Mouse (Mus musculus): ENCODE measurements at regions not wholly inside any gene's neighbourhood (a gene's known extent, or its start where the extent isn't known, plus 50 kb on each side); places are given as distances from the start of the nearest gene placed in this dataset.
A peak's percentile ranks its signal among the peaks of the same experiment; 100 is the strongest.

DNA sequence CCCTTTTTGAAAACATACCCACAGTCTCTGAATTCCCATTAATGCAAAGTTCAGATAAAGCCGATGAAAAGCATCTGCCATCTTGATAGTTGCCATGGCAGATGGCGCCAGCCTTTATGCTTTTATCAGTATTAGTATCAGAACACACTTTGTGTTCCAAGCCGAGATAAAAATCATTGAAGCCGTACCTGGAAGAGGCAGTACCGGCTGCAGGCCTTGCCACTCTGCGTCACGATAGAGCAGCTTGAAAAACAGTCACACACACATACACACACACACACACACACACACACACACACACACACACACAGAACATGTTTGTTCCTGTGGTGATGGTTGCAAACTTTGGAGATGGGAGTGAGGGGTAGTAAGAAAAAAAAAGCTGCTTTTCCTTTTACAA, 306.2 kb downstream of the Satb1 start:
- DNase-seq: no peak

DNA sequence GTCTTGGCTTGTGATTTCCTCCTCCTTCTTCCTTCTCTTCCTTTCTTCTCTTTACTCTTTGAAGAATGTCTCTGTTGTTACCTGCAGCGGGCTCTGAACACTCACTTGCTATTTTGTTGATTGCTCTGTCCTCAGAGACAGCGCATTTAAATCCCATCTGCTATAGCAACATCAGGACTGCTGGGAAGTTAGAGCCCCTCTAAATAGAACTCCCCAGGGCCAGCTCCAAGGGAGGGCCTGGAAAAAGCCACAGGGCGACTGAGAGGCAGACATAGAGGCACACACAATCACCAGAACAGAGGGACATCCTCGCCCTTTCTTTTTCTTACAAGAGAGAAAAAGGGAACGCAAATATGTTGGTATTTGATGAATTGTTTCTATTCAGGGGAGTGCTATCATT, 306.6 kb downstream of the Satb1 start:
- DNase-seq: no peak

DNA sequence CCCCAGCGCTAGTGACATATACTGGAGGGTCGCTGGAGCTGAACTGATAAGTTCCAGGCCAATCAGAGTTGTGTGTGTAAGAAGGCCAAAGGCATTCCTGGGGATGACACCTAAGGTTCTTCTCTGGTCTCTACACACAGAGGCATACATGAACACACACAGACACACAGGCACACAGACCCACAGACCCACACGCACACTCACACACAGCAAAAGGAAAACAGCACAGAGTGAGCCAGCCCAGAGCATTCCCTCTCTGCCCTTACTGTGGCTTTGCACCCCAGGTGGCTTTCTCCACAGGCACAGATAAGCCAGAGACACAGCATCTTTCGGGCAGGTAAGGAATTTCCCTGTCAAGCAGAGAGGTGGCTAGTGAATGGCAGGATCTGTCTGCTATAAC, 307.1 kb downstream of the Satb1 start:
- DNase-seq: no peak

DNA sequence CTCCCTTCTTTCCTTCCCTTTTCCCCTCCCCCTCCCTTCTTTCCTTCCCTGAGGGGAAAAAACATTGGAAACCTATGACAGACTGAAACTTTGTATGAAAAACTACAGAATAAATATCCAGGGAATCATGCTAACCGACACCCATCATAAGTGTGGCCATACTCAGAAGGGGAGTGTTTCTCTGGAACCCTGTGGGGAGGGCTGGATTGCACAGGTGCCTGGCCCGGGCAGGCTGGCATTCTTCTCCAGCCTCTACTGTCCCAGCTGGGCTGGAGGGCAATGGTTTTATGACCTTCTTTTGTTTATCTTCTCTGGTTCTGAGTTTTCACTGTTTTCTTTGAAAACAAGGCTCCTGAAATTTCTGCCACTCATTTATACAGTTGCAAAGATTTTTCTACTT, 307.9 kb downstream of the Satb1 start:
- no peak for DNase-seq

DNA sequence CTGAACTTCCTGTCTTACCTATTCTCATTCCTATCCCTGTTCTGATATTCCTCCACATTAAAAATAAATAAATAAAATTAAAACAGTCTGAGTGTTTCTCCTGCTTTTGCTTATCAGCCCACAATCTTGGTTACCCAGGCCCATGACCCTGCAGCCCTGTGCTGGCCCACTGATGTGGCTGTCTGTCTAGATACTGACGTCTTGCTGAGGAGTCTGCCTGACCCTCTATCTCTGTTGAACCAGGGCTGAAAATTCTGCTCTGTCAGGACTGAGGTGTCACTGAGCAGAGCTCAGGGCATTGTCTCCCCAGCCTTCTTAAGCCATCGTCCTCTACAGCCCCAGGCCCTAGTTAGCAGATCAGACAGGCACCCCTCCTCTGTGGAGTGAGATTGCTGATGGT, 321.2 kb downstream of the Satb1 start:
- DNase-seq: no peak

DNA sequence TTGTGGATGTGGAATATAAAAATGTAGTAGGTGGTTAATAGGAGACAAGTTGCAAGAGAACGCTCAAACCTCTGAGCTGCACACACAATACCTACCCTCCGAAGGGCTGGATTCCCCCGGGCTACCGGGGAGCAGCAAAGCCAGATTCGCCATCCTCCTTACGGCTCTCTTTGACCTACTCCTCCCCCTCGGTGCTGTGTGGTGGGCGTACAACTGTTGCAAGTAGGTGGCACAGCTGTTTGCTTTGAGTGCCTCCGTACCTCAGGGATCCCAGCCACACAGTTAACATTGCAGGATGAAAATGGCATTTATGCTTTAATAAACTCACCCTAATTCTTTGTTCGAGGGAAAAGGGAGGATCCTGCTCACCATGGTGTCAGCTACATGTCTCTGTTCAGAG, 321.6 kb upstream of the Tbc1d5 start:
- DNase-seq: no peak

DNA sequence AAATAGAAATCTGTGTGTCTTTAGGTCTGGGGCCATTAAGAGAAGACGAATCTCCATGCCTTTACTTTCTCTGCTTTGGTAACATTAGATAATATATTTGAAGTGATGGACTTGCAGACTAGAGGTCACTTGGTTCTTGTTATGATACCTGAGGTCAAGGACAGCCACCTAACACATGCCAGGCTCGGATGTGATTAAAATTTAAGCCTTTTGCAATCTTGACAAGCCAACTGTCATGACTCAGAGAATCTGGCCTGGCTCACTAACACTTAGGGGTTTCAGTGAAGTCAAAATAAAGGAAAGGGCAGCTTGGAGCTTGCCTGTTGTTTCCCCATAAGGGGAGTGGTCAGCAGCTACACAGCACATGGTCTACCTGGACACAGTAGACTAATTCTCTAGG, 320.4 kb upstream of the Tbc1d5 start:
- no peak for DNase-seq

DNA sequence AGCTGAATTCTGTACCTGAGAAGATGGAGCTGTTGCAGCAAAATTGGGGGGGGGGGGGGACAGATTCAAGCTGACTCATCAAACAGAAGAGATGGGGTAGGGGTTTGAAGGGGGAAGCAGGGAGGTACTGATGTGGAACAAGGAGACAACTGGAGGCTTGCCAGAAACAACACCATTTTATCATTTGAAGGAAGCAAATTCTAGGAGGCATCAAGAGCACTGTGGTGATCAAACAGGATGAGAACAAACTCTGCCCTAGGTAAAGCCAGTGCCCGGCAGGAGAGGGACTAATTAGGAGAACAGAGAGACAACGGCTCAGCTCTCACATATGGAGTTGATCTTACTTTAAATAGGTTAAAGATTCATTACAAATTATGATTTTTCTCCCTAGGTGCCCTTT, 315.9 kb upstream of the Tbc1d5 start:
- no peak for DNase-seq

DNA sequence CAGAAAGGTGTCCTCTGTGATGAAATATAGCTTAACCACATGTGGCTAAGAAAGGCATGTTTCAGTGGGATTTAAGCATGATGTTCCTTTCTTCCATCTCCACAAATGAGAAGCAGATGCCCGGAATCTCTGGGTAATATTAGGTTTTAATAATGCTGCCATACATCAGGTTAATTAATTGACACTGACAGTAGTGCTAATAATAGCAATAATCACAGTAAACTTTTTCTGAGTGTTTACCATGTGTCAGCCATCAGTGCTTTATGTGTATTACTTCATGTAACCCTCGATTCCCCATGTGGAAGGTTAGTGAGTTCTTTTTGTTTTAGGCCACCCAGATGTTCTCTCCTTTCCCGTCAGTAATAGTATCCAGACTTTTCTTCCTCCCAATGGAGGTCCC, 310.2 kb upstream of the Tbc1d5 start:
- no peak for DNase-seq

DNA sequence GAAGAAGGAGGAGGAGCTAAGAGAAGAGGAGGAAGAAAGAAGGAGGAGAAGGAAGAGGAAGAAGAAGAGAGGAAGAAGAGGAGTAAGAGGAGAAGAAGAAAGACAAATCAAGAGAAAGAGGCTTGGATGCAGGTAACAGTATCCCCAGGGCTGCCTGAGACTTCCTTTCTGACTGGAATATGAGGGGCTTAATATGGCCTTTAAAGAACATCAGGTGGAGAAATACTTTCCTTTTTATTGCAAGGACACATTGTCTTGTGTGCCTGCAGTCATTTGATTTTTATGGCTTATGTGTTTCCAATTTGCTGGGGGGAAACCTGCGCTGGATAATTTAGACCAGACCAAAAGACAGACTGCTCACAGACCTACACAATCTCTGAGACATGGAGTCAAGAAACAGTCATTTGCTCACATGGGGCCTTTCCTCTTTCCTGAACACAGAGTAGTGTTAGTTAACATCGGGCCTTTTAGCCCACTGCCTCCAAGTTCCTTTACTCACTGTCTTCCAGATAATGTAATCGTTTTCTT, 308.8 kb upstream of the Tbc1d5 start:
- DNase-seq: no peak

DNA sequence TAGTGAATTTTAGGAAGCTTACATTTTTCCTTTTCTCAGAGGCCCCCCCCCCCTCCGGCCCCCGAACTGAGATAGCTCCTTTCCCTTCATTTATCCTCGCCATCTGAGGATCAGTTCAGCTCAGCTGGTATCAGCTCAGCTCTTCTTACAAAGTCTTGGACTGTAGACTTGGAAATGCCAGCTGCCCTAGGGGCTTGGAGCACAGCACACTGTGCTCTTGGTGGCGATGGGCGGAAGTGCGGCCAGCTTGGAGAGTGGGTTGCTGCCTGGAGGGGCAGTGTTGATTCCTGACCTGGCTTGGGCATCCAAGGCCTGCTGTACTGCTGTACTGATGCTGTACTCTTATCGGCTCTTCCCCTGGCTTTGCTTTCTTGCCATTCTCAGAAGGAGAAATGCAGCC, 298.7 kb upstream of the Tbc1d5 start:
- no peak for DNase-seq

DNA sequence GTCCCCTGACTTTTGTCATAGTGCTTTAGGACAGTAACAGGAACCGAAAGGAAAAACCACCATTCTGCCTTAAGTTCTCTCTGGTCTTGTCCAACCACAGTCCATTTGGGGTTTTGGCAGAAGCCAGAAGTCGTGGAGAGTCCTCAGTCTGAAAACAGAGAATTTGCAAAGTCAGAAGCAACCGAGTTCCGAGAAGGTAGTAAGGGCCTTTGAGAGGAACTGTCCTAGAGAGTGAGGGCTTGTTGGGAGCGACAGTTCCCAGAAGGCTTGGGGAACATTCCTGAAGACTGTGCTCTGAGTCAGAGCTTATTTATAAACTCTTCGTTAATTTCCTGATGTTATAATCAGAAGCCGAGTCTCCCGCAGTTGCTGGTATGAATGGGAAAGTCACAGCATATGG, 298.3 kb upstream of the Tbc1d5 start:
- DNase-seq: no peak

DNA sequence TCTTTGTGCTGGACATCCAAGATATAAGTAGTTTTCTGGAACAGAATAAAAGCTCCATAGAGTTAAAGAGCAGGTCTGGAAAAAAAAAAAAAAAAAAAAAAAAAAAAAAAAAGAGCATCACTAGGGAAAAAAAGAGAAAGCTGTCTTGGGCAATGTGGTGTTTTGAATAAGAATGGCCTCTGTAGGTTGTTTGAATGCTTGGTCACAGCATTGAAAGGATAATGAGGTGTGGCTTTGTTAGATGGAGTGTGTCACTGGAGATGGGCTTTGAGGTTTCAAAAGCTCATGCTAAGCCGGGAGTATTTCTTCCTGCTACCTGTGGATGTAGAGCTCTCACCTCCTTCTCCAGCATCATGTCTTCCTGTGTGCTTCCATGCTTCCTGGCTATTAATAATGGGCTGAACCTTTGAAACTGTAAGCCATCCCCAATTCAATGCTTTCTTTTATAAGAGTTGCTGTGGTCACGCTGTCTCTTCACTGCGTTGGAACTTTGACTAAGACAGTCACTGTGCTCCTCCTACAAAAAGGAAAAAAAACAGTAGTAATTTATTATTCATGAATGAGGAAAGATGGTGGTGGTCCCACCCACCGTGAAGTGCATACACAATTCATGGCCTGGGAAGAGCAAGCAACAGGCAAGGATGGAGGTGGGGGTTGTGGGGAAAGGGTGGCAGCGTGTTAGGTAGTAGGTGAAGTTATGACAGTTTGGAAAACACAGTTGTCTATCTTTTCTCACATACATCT, 283.2 kb upstream of the Tbc1d5 start:
- no peak for DNase-seq

DNA sequence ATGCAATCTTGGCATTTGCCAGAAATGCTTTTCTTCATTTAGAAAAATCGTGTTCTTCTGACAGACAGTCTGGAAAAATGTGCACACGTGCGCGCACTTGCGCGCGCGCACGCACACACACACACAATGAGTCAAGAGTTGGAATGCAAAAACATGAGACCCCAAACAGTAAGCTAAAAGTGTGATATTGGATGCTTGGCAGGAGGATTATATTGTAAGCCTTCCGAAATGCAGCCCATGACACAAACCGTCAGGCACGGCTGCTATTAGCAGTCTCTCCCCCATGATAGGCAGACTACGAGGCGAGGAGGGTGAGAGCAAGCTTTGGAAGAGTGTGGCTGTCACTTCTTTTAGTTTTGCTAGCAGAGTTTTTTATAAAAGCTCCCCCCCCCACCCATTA, 282.1 kb upstream of the Tbc1d5 start:
- no peak for DNase-seq

DNA sequence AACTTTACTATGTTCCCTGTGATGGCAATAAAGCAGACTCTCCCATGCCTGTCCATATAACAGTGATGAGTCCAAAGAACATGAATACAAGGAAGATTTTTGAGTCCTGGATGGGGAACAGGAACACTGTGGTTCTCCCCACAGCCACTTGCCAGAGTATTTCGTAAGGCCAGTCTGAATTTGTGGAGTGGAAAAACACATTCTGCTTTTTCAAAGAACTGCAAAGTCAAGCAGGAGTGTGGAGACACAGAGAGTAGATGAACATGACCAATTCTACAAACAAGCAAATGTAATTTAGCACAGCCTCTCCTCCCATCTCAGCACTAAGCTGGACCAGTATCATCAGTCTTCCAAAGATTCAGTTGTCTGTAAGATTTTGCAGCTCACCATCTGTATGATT, 280.0 kb upstream of the Tbc1d5 start:
- DNase-seq: no peak

DNA sequence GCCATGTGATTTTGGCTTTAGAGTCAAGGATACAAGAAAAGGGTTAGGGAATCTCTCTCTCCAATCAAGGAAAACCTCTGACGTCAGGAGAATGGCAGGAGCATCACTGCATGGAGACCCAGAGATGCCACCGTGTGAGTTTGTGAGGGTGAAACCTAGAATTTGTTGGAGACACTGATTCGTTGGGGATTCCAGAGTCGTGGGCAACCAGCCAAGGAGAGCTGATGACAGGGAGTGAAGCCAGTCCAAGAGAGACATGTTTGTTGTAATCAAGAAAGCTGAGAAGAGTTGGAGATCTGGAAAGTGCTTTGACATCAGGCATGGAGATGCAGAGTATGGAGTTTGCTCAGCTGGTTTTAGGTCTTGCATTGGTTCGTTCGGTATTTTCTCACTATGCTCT, 236.6 kb upstream of the Tbc1d5 start:
- DNase-seq: peak in 1 of 2 experiments; percentile 5

DNA sequence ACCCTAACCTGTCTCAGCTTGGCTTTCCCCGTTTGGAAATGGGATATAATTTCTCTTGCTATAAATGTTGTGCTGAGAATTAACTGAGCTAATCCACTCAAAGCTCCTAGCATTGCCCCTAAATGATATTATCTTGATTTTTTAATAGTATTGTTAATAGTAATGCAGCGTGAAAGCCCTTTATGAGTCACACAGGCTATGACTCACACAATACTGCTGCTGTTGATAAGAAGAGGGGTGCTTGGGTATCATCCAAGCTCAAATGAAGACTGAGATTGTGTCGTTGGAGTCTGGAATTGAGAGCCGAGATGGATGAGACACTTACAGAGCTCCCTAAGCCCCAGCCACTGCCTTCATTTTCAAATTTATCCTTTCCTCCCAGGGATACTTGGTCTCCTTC, 235.2 kb upstream of the Tbc1d5 start:
- DNase-seq: no peak

DNA sequence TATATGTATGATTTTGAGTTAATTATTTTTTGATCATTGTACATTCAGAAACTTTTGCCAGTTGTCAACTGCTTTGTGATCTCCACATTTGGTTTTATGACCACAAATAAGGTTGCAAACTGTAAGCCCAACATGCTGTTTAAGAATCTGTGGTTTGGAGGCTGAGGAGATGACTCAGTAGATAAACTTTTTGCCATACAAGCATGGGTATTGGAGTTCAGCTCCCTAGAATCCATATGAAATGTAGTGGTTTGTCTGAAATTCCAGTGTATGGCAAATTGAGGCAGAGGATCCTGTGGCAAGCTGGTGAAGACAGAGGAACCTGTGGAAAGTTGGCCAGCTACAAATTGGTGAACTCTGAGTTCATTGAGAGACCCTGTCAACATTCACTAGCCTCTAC, 234.6 kb upstream of the Tbc1d5 start:
- no peak for DNase-seq

DNA sequence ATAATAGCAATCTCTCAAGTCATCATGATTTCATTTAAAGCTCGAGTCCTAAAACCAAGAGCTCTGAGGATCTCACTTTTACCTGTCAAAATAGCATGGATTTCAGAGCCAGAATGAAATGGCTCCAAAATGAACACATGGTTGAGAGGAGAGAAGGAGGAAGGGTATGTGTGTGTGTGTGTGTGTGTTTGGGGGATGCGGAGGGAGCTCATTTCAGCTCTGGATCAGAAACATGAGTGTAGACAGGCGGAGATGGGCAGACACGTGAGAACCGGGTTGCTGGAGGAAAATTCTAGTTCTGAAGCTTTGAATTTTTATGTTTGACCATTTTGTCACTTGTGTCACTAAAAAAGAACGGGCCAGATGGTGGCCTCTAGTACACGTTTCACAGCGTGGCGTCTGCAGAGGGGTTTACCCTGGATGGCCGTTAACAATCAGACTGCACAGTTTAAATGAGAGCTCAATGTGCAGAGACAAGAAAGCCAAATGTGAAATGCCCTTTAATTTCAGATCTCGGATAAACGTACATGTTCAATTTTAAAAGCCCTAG, 232.5 kb upstream of the Tbc1d5 start:
- DNase-seq: no peak

DNA sequence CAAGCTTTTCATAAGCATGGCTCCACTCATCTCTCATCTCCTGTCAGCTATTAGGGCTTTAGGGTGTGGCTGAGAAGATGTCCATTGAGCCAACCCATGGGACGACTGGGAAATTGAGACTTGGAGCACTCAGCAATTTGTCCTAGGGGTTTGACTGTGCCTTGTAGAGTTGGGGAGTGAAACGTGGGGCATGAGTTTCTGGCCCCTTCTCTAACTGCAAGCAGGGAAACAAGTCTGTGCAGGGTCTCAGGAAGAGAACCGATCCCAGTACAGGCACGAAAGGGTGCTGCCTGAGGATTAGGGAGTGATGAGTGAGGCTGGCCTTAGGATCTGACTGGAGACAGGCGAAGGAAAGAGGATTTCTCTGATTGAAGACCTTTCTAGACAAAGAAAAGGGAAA, 229.7 kb upstream of the Tbc1d5 start:
- DNase-seq: no peak

DNA sequence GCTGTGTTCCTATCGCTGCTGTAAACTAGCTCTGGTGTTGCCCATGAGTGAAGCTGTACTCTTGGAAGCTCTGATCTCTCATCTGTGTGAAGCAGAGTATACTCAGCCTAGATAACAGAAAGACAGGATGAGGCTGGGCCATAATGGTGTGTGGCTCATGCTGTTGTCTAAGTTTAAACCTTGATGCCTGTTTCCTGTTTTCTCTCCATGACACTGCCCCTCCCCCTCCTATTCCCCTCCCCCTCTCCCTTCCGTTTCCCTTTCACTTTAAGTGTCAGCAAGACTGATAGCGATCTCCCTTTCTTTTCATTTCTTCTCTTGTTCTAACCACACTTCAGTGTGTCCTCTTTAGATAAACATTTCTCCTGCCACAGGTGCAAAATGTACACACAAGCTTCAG, 229.2 kb upstream of the Tbc1d5 start:
- DNase-seq: no peak

DNA sequence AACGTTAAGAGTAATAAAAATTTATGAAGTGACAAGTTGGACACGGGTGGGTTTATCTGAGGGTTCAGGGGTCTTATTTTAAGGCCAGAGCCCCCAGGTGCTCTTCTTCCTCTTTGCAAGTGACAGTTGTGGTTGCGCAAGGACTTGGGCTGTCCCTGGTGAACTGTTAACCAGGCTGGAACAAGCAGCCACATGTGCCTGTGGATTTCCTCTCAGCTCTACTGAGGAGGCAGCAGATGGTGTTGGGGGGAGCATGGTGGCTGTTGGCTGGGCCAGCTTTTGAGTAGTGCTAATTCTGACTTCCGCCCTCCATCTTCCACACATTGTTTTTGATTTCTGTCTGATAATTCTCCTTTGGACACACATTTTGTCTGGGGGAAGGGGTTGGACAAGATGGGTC, 227.9 kb upstream of the Tbc1d5 start:
- no peak for DNase-seq

DNA sequence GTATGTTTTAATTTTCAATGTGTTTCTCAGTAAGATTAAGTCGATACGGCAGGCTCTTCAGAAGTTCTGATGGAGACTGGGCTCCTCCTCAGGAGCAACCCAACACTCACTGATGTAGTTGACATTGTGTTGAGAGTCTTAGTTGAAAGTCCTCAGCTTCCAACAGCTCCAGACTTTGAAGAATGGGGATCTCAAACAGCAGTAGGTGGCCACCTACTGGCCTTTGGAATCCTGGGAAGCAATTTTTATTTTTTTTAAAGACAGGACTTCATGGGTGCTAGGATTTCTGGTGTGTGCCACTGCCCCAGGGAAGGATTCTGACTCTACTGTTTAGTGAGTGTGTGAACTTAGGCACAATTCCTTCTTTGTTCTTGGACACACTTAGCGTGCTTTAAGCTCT, 225.9 kb upstream of the Tbc1d5 start:
- no peak for DNase-seq

DNA sequence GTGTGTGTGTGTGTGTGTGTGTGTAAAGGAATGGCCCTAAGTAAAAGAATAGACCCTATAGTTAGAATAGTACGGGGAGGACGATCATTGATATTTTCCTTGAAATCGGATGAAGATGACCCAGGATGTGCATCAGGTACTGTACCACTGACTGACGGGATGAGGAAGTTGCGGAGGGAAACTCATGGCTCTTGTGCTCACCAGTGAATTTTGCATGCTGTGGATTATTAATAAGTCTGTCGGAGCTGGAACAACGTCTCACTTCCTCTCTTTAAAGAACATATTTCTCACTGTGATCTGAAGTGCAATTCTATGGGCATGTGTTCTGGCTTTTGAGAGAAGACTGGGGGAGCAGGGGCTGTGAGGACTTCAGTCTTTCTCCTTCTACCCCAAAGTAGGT, 218.8 kb upstream of the Tbc1d5 start:
- DNase-seq: no peak

DNA sequence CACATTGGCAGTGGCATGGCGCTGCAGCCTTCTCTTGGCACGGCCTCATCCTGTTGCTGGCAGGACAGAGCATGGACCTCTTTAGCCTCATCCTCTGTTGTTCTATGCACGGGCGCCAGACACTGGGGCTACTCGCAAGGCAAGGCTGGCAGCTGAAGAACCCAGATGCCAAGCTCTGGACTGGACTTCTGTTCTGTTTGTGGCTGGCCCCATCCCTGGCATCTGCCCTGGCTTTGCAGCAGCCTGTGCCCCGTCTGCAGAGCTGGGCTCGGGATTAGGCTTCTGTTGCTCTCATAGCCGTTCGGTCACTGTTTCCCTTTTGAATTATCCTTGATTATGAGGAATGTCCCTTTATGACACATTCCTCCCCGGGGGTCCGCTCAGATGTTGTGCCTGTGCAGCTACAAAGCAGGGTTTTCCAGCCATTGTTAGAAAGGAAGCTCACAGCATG, 214.6 kb upstream of the Tbc1d5 start:
- DNase-seq: no peak
